Mouse (Mus musculus) MEL (cell line): ENCODE results near the gene Prps2. TPM values are rescaled to one million over a fixed set of nuclear protein-coding genes. Genes with fewer than 3 reads are reported as not detected.

Experiments used
- DNase-seq: peaks from one replicate; pipeline ENCODE4 v3.0.0; 2011; ENCODE audit warnings: low read depth, low spot score
- H3K27ac ChIP-seq: 2 replicates; pipeline ENCODE4 v1.5.1; 2012; ENCODE audit warnings: low read depth, mild to moderate bottlenecking, control low read depth, low read length, moderate library complexity; ENCODE audit not compliant: control insufficient read depth
- H3K27me3 ChIP-seq, 2 experiments: fragments of 150-350 bp in 1 of 2; sonication (generic) in 1 of 2; 2 replicates each; pipeline ENCODE4 v1.6.1; 2012; ENCODE audit warnings: low read length in 2 of 2, mild to moderate bottlenecking in 2 of 2, improper control_type of control experiment in 1 of 2, moderate library complexity in 1 of 2; ENCODE audit not compliant: insufficient read depth in 2 of 2, control insufficient read depth in 1 of 2
- H3K36me3 ChIP-seq, 2 experiments: 2 replicates each; pipeline ENCODE4 v1.6.1; 2012 to 2014; ENCODE audit warnings: low read length in 2 of 2, improper control_type of control experiment in 1 of 2, inconsistent platforms in 1 of 2, mild to moderate bottlenecking in 1 of 2; ENCODE audit not compliant: insufficient read depth in 2 of 2, control insufficient read depth in 1 of 2
- H3K4me1 ChIP-seq, 2 experiments: fragments of 150-350 bp in 1 of 2; sonication (generic) in 1 of 2; 2 replicates each; pipeline ENCODE4 v1.6.1; 2012; ENCODE audit warnings: low read length in 2 of 2, improper control_type of control experiment in 1 of 2, mild to moderate bottlenecking in 1 of 2; ENCODE audit not compliant: insufficient read depth in 2 of 2, control insufficient read depth in 1 of 2
- H3K4me3 ChIP-seq, 2 experiments: fragments of 150-350 bp in 1 of 2; sonication (generic) in 1 of 2; 2 replicates each; pipeline ENCODE4 v1.5.1; 2012; ENCODE audit warnings: low read depth in 2 of 2, low read length in 2 of 2, mild to moderate bottlenecking in 2 of 2, moderate library complexity in 2 of 2, control low read depth in 1 of 2, improper control_type of control experiment in 1 of 2; ENCODE audit not compliant: control insufficient read depth in 1 of 2, insufficient read depth in 1 of 2
- H3K79me2 ChIP-seq: 2 replicates; pipeline ENCODE4 v1.6.1; 2012; ENCODE audit warnings: mild to moderate bottlenecking, low read length, moderate library complexity; ENCODE audit not compliant: control insufficient read depth, poor library complexity, insufficient read depth
- H3K9ac ChIP-seq: 2 replicates; pipeline ENCODE4 v1.6.1; 2012; ENCODE audit warnings: low read depth, mild to moderate bottlenecking, control low read depth, low read length, moderate library complexity; ENCODE audit not compliant: control insufficient read depth, poor library complexity, severe bottlenecking
- H3K9me3 ChIP-seq: fragments of 150-350 bp; sonication (generic); replicated peaks from 2 replicates; pipeline ENCODE4 v1.6.1; 2012; ENCODE audit warnings: mild to moderate bottlenecking, low read length, improper control_type of control experiment, moderate library complexity; ENCODE audit not compliant: insufficient read depth
- BHLHE40 ChIP-seq: IDR thresholded peaks from 2 replicates; pipeline ENCODE4 v1.6.1; 2012; ENCODE audit warnings: low read depth, mild to moderate bottlenecking, inconsistent platforms, low read length, improper control_type of control experiment, borderline replicate concordance
- CHD1 ChIP-seq: IDR thresholded peaks from 2 replicates; pipeline ENCODE4 v1.6.1; 2012; ENCODE audit warnings: low read depth, mild to moderate bottlenecking, inconsistent platforms, low read length, improper control_type of control experiment
- CHD2 ChIP-seq: IDR thresholded peaks from 2 replicates; pipeline ENCODE4 v1.6.1; 2011; ENCODE audit warnings: low read length, improper control_type of control experiment
- E2F4 ChIP-seq: IDR thresholded peaks from 2 replicates; pipeline ENCODE4 v1.6.1; 2011; ENCODE audit warnings: low read depth, low read length, improper control_type of control experiment, borderline replicate concordance
- ELF1 ChIP-seq: IDR thresholded peaks from 2 replicates; pipeline ENCODE4 v1.6.1; 2014; ENCODE audit warnings: low read depth, mild to moderate bottlenecking, inconsistent platforms, low read length, improper control_type of control experiment, moderate library complexity
- EP300 ChIP-seq, 2 experiments: IDR thresholded peaks; 2 replicates each; pipeline ENCODE4 v1.6.1; 2011; ENCODE audit warnings: improper control_type of control experiment in 2 of 2, low read length in 2 of 2, low read depth in 1 of 2, mild to moderate bottlenecking in 1 of 2
- GATA1 ChIP-seq: IDR thresholded peaks from 2 replicates; pipeline ENCODE4 v1.6.1; 2011; ENCODE audit warnings: low read depth, low read length, improper control_type of control experiment
- JUND ChIP-seq: IDR thresholded peaks from 2 replicates; pipeline ENCODE4 v1.6.1; 2011; ENCODE audit warnings: low read depth, mild to moderate bottlenecking, improper control_type of control experiment, low read length
- KAT2A ChIP-seq: conservative IDR thresholded peaks from 2 replicates; pipeline ENCODE4 v1.6.1; 2012; ENCODE audit warnings: low read depth, low read length, improper control_type of control experiment, inconsistent platforms
- MAFK ChIP-seq: IDR thresholded peaks from 2 replicates; pipeline ENCODE4 v1.6.1; 2011; ENCODE audit warnings: low read depth, mild to moderate bottlenecking, low read length, improper control_type of control experiment, borderline replicate concordance
- MAX ChIP-seq: IDR thresholded peaks from 2 replicates; pipeline ENCODE4 v1.6.1; 2011; ENCODE audit warnings: low read length, improper control_type of control experiment
- MEF2A ChIP-seq: IDR thresholded peaks from 2 replicates; pipeline ENCODE4 v1.6.1; 2014; ENCODE audit warnings: low read depth, mild to moderate bottlenecking, inconsistent platforms, low read length, improper control_type of control experiment; ENCODE audit not compliant: poor library complexity, insufficient replicate concordance, severe bottlenecking; ENCODE audit errors: extremely low read depth
- MXI1 ChIP-seq: IDR thresholded peaks from 2 replicates; pipeline ENCODE4 v1.6.1; 2011; ENCODE audit warnings: mild to moderate bottlenecking, low read depth, low read length, improper control_type of control experiment
- MYB ChIP-seq: IDR thresholded peaks from 2 replicates; pipeline ENCODE4 v1.6.1; 2011; ENCODE audit warnings: mild to moderate bottlenecking, low read depth, low read length, improper control_type of control experiment
- POLR2AphosphoS5 ChIP-seq: IDR thresholded peaks from 2 replicates; pipeline ENCODE4 v1.6.1; 2012; ENCODE audit warnings: low read depth, borderline replicate concordance, mild to moderate bottlenecking, inconsistent platforms, low read length, moderate library complexity, mixed read lengths
- RAD21 ChIP-seq: IDR thresholded peaks from 2 replicates; pipeline ENCODE4 v1.6.1; 2011; ENCODE audit warnings: mild to moderate bottlenecking, low read depth, low read length, improper control_type of control experiment
- RCOR1 ChIP-seq: IDR thresholded peaks from 2 replicates; pipeline ENCODE4 v1.6.1; 2012; ENCODE audit warnings: low read depth, mild to moderate bottlenecking, inconsistent platforms, low read length, improper control_type of control experiment
- SIN3A ChIP-seq: IDR thresholded peaks from 2 replicates; pipeline ENCODE4 v1.6.1; 2012; ENCODE audit warnings: low read length, improper control_type of control experiment, inconsistent platforms
- SMC3 ChIP-seq: IDR thresholded peaks from 2 replicates; pipeline ENCODE4 v1.6.1; 2011; ENCODE audit warnings: low read depth, low read length, improper control_type of control experiment
- TBP ChIP-seq: IDR thresholded peaks from 2 replicates; pipeline ENCODE4 v1.8.0; 2011; ENCODE audit warnings: low read depth, low read length, improper control_type of control experiment
- TCF12 ChIP-seq: IDR thresholded peaks from 2 replicates; pipeline ENCODE4 v1.6.1; 2014; ENCODE audit warnings: low read depth, mild to moderate bottlenecking, inconsistent platforms, low read length, improper control_type of control experiment, moderate library complexity
- UBTF ChIP-seq: IDR thresholded peaks from 2 replicates; pipeline ENCODE4 v1.6.1; 2012; ENCODE audit warnings: low read depth, mild to moderate bottlenecking, inconsistent platforms, low read length, improper control_type of control experiment, moderate library complexity, borderline replicate concordance; ENCODE audit not compliant: insufficient read depth
- USF1 ChIP-seq: IDR thresholded peaks from 2 replicates; pipeline ENCODE4 v1.6.1; 2014; ENCODE audit warnings: low read depth, mild to moderate bottlenecking, inconsistent platforms, low read length, improper control_type of control experiment, moderate library complexity
- USF2 ChIP-seq, 2 experiments: IDR thresholded peaks; 2 replicates each; pipeline ENCODE4 v1.6.1; 2011 to 2012; ENCODE audit warnings: improper control_type of control experiment in 2 of 2, low read length in 2 of 2, borderline replicate concordance in 1 of 2, inconsistent platforms in 1 of 2, low read depth in 1 of 2, mild to moderate bottlenecking in 1 of 2; ENCODE audit not compliant: insufficient read depth in 1 of 2
- ZMIZ1 ChIP-seq: IDR thresholded peaks from 2 replicates; pipeline ENCODE4 v1.6.1; 2012; ENCODE audit warnings: low read depth, mild to moderate bottlenecking, inconsistent platforms, low read length, improper control_type of control experiment, moderate library complexity
- ZNF384 ChIP-seq: IDR thresholded peaks from 2 replicates; pipeline ENCODE4 v1.6.1; 2012; ENCODE audit warnings: low read depth, mild to moderate bottlenecking, inconsistent platforms, low read length, improper control_type of control experiment
- polyA plus RNA-seq, 2 experiments: library from polyadenylated mRNA; stranded (reverse) in 1 of 2; unstranded in 1 of 2; fragments of >175 nt in 1 of 2; fragments of >200 nt in 1 of 2; gene quantifications; 2 replicates each; pipeline versions ENCODE4 v1.2.1 to v1.2.4; 2012; ENCODE audit warnings: low replicate concordance in 2 of 2, low read depth in 1 of 2; ENCODE audit not compliant: insufficient read length in 2 of 2, insufficient read depth in 1 of 2, missing spikeins in 1 of 2
- total RNA-seq: library from RNA; depleted of rRNA; stranded (reverse); fragments of 300-350 nt; gene quantifications from 2 replicates; pipeline ENCODE4 v1.2.3, GENCODE M21; 2012

Prps2 gene
- total and polyA plus RNA-seq, 3 experiments = not detected

DNA sequence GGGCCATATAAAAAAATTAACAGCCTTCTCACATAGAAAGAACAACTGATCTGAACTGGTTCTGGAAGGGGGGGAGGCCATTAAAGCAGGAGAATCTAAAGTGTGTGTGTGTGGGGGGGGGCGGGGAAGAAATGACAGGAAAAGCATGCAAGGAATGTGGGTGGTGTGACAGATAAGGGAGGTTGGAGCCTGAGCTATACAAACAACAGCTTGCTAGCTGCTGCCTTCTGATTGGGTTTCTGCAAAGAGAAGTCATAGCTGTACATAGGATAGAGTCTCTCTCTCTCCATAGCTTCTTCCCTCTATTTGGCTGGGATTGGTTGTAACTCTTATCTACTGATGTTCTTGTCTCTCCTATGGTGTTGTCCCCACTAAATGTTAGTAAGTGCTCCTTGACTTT is 49.9 kb downstream of the Prps2 start:
- H3K27ac ChIP-seq = no peak overlapping the region
- no peak overlapping the region for H3K9ac ChIP-seq
- H3K79me2 ChIP-seq = no peaks in the 10 kb centered on the region
- no peaks in the 10 kb centered on the region for H3K36me3 ChIP-seq
- no peaks in the 10 kb centered on the region for H3K9me3 ChIP-seq
- no peaks in the 10 kb centered on the region for H3K27me3 ChIP-seq
- no peaks in the 10 kb centered on the region for H3K4me1 ChIP-seq
- no peak for TF ChIP-seq RAD21
- TF ChIP-seq UBTF = no peak
- TF ChIP-seq EP300 (IDR thresholded peaks at IDR 0.05; ENCODE audit: low read depth in 1 of 2, low read length in 2 of 2) = no peak
- TF ChIP-seq KAT2A = no peak
- TF ChIP-seq SMC3 = no peak
- TF ChIP-seq MXI1 = no peak
- DNase-seq = no peak
- no peak overlapping the region for H3K4me3 ChIP-seq

DNA sequence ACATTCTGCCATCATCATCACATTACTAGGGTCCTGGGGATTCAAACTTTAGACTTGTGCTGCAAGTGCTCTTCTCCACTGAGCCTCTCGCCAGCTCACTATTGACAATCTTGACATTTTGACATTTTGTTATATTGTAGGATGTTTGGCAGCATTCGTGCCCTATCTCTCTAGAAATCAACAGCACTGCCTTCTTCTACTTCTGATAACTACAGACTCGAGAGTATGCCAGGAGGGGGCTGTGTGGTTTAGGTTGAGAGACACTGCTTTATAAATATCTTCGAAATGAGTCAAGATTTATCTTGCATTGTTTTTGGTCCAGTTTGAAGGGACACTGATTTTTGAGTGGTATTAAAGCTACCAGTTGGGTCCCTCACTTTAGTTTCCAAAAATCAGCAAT is 51.6 kb downstream of the Prps2 start:
- Histone ChIP-seq H3K9ac (no peak overlapping the region), H3K36me3 (no peaks in the 10 kb centered on the region), H3K27ac (no peak overlapping the region), H3K27me3 (no peaks in the 10 kb centered on the region), H3K4me3 (no peak overlapping the region)
- DNase-seq = no peak
- TF ChIP-seq TBP = no peak
- TF ChIP-seq CHD2 = no peak
- no peak for TF ChIP-seq ZNF384
- no peak for TF ChIP-seq USF2 (IDR thresholded peaks at IDR 0.05; ENCODE audit: borderline replicate concordance in 1 of 2, insufficient read depth in 1 of 2, low read depth in 1 of 2, low read length in 2 of 2)
- TF ChIP-seq, all 39 proteins: peak for 0
- Histone ChIP-seq H3K79me2 (no peaks in the 10 kb centered on the region), H3K9me3 (no peaks in the 10 kb centered on the region), H3K4me1 (no peaks in the 10 kb centered on the region)

DNA sequence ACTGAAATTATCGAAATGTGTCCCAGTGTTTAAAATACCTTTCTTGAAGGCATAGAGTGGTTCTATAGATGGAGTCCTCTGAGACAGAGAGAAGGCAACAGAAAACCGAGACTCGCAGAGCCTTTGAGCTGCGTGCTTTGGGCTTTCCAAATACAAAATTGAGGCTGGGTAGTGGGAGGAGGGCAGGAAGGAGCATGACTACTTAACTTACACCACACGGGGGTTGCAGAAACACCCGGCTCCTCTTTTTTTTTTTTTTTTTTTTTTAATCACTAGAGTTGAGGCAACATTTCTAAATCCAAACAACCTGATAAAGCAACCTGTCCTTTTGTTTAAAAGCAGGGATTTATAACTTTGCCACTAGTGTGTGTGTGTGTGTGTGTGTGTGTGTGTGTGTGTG is 52.1 kb downstream of the Prps2 start, which contains the start of gene Tlr7:
Gene Tlr7 (minus strand): TSS at position 160 of the 400 bp plus-strand sequence.
- H3K79me2 ChIP-seq = no peaks in the 10 kb centered on the region
- no peak within 1 kb of the TSS for H3K4me3 ChIP-seq
- no peak for TF ChIP-seq POLR2AphosphoS5
- TF ChIP-seq TCF12 = no peak
- no peak for TF ChIP-seq GATA1
- TF ChIP-seq MXI1 = no peak
- TF ChIP-seq MYB = no peak
- TF ChIP-seq SIN3A = no peak
- no peak for TF ChIP-seq EP300 (IDR thresholded peaks at IDR 0.05; ENCODE audit: low read depth in 1 of 2, low read length in 2 of 2)
- no peak for TF ChIP-seq E2F4
- no peak for TF ChIP-seq MAX
- TF ChIP-seq MEF2A = no peak
- TF ChIP-seq JUND = no peak
- TF ChIP-seq RCOR1 = no peak
- no peak for TF ChIP-seq MAFK
- no peak for TF ChIP-seq USF1
- no peak for TF ChIP-seq UBTF
- no peak for TF ChIP-seq ELF1
- TF ChIP-seq CHD1 = no peak
- no peak for TF ChIP-seq ZMIZ1
- no peak for TF ChIP-seq BHLHE40

More for the DNA sequence above, 52.1 kb downstream of the Prps2 start, which contains the start of gene Tlr7:
- no peak within 1 kb of the TSS for H3K9ac ChIP-seq
- H3K27me3 ChIP-seq = no peaks in the 10 kb centered on the region
- no peak for DNase-seq
- H3K36me3 ChIP-seq = no peaks in the 10 kb centered on the region
- no peaks in the 10 kb centered on the region for H3K9me3 ChIP-seq
- H3K27ac ChIP-seq = no peak within 1 kb of the TSS
- no peaks in the 10 kb centered on the region for H3K4me1 ChIP-seq
